Mouse (Mus musculus): ENCODE measurements around the gene Gm21970.

DNA sequence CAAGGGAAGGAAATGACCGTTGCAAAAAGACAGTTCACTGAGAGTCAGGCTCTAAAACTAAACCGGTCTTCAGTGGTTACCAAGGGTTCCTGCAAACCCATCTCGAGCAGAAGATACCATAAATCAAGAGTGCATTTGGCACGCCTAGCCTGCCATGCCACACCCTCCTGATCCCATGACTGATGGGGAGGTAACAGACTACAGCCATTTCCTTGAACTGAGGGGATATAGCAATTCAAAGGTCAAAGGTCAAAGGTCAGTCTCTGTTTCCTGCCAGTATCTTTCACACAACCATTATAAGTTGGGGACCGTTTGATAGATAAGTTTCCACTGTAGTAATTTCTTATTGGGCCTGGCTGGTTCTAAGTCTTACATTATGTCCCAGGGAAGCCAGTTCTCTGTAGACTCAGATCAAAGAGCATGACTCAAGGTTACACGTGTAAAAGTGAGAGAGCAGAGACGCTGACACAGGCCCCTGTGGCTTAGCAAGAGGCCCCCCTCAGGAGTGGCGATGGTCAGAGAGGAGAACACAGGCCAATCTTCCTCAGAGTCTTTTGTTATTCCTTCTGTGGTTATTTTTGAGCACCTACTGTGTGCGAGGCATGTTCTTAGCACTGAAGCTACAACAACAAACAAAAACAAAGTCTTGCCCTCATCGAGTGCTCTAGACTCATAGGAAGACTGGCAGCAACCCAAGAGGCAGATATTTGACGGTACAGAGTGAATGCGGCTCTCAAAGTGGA is 21.8 kb downstream of the Gm21970 start:
- no peak for TF ChIP-seq GATA1 (IDR thresholded peaks at IDR 0.05; ENCODE audit: borderline replicate concordance, low read length)
- no peak for TF ChIP-seq CTCF (IDR thresholded peaks at IDR 0.05; ENCODE audit: low read depth, low read length)
- no peak for TF ChIP-seq TAL1 (conservative IDR thresholded peaks at IDR 0.05; ENCODE audit: low read depth, low read length)

All from G1E (cell line).